Mouse (Mus musculus): ENCODE results near the gene Rnase9.

DNA sequence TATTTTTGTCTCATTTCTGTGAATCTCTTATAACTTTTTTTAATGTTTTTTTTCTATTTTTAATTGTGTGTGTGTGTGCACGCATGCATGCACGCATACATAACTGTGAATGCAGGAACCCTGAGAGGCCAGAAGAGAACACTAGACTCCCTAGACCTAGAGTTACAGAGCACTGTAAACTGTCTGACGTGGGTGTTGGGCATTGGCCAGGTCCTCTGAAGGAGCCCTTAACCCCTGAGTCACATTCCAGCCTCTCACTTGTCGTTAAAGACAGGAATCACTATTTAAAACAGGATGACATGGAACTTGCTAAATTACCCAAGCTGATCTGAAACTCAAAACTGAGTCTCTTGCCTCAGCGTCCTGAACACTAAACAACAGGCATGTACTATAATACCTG, 10.3 kb upstream of the Rnase9 start:
- no peak for TF ChIP-seq CTCF (IDR thresholded peaks at IDR 0.05; ENCODE audit: low read depth)
- TF ChIP-seq EP300 (IDR thresholded peaks at IDR 0.05; ENCODE audit: low read depth) = no peak

Measured in liver, postnatal 0 days (tissue).